Mouse (Mus musculus): ENCODE results near the gene Il18bp. TPM values are rescaled to one million over a fixed set of nuclear protein-coding genes. Genes with fewer than 3 reads are reported as not detected.
"Not testable (repeated sequence)": the region's sequence is repeated elsewhere in the genome, so short reads cannot be mapped to it uniquely, and the experiment has no call there.

Il18bp gene
- polyA plus RNA-seq, 1 experiment from 2014 or later: 5.4 TPM

GRCm38 (mm10) chr7:102025187-102026119 is 7.0 kb upstream of the Il18bp start:
- Histone ChIP-seq H3K9me3 (replicated peaks) (no peaks in the 10 kb centered on the region), H3K4me3 (no peak overlapping the region), H3K36me3 (peaks cover 66% of the 10 kb centered on the region), H3K4me2 (replicated peaks) (no peak overlapping the region), H3K27ac (no peak overlapping the region), H3K27me3 (no peaks in the 10 kb centered on the region), H3K4me1 (no peaks in the 10 kb centered on the region), H3K9ac (no peak overlapping the region)
- ATAC-seq (ENCODE audit: low FRiP score): no peak
- WGBS: 90% methylated on average over 2 of the region's 2 CpGs

- Histone ChIP-seq H3K9ac (no peak overlapping the region), H3K36me3 (peaks cover 70% of the 10 kb centered on the region)
- no peak for ATAC-seq (ENCODE audit: low FRiP score)
Measured at GRCm38 (mm10) chr7:102023821-102024220, 5.3 kb upstream of the Il18bp start.

GRCm38 (mm10) chr7:102020934-102021333 is 2.4 kb upstream of the Il18bp start:
- not testable (repeated sequence) for H3K4me1 ChIP-seq; H3K27ac ChIP-seq; H3K9ac ChIP-seq; H3K9me3 ChIP-seq (replicated peaks); H3K4me2 ChIP-seq (replicated peaks); H3K4me3 ChIP-seq; H3K27me3 ChIP-seq; ATAC-seq (ENCODE audit: low FRiP score)
- WGBS: 93% methylated on average over 2 of the region's 2 CpGs
- H3K36me3 ChIP-seq: peaks cover 81% of the 10 kb centered on the region

More at GRCm38 (mm10) chr7:102023821-102024220, 5.3 kb upstream of the Il18bp start:
- Histone ChIP-seq H3K4me1 (no peaks in the 10 kb centered on the region), H3K9me3 (replicated peaks) (no peaks in the 10 kb centered on the region), H3K4me2 (replicated peaks) (no peak overlapping the region), H3K27ac (no peak overlapping the region), H3K27me3 (no peaks in the 10 kb centered on the region), H3K4me3 (no peak overlapping the region)
- 96% methylated on average over 9 of the region's 9 CpGs for WGBS

GRCm38 (mm10) chr7:102019362-102019761 is 872 bp upstream of the Il18bp start:
- Histone ChIP-seq H3K9ac (no peak overlapping the region), H3K27ac (0 out of 2 replicates have a peak overlapping the region, but pooled peaks have one; percentile 1), H3K4me1 (no peaks in the 10 kb centered on the region), H3K9me3 (replicated peaks) (no peaks in the 10 kb centered on the region), H3K4me3 (no peak overlapping the region), H3K36me3 (peaks cover 94% of the 10 kb centered on the region), H3K27me3 (no peaks in the 10 kb centered on the region), H3K4me2 (replicated peaks) (no peak overlapping the region)
- ATAC-seq (ENCODE audit: low FRiP score): no peak
- 72% methylated on average over 3 of the region's 3 CpGs for WGBS

- no peaks in the 10 kb centered on the region for H3K4me1 ChIP-seq
- no peak overlapping the region for H3K4me2 ChIP-seq (replicated peaks)
- ATAC-seq (ENCODE audit: low FRiP score): no peak
- 89% methylated on average over 7 of the region's 7 CpGs for WGBS
- no peaks in the 10 kb centered on the region for H3K27me3 ChIP-seq
- no peak overlapping the region for H3K4me3 ChIP-seq
- H3K9me3 ChIP-seq (replicated peaks): no peaks in the 10 kb centered on the region
- no peak overlapping the region; the same call in 1 of the 2 replicates for H3K27ac ChIP-seq
- H3K36me3 ChIP-seq: peaks cover 95% of the 10 kb centered on the region
- H3K9ac ChIP-seq: no peak overlapping the region
Measured at GRCm38 (mm10) chr7:102018034-102018433, 456 bp downstream of the Il18bp start.

- H3K27ac ChIP-seq: no peak overlapping the region
- WGBS: 92% methylated on average over 5 of the region's 5 CpGs
- peaks cover 95% of the 10 kb centered on the region for H3K36me3 ChIP-seq
- H3K9ac ChIP-seq: no peak overlapping the region
- H3K4me2 ChIP-seq (replicated peaks): no peak overlapping the region
- H3K4me3 ChIP-seq: no peak overlapping the region
- no peaks in the 10 kb centered on the region for H3K9me3 ChIP-seq (replicated peaks)
- no peaks in the 10 kb centered on the region for H3K4me1 ChIP-seq
- no peaks in the 10 kb centered on the region for H3K27me3 ChIP-seq
- no peak for ATAC-seq (ENCODE audit: low FRiP score)
Measured at GRCm38 (mm10) chr7:102017452-102017851, 1.0 kb downstream of the Il18bp start.

- H3K9ac ChIP-seq: no peak overlapping the region
- no peaks in the 10 kb centered on the region for H3K27me3 ChIP-seq
- H3K9me3 ChIP-seq (replicated peaks): no peaks in the 10 kb centered on the region
- ATAC-seq (ENCODE audit: low FRiP score): no peak
- H3K27ac ChIP-seq: no peak overlapping the region
- H3K4me2 ChIP-seq (replicated peaks): no peak overlapping the region
- no peak overlapping the region for H3K4me3 ChIP-seq
- WGBS: 90% methylated on average over 4 of the region's 4 CpGs
- H3K36me3 ChIP-seq: peaks cover 95% of the 10 kb centered on the region
- no peaks in the 10 kb centered on the region for H3K4me1 ChIP-seq
Measured at GRCm38 (mm10) chr7:102016936-102017335, 1.6 kb downstream of the Il18bp start.

- H3K27me3 ChIP-seq: no peaks in the 10 kb centered on the region
- no peak overlapping the region for H3K27ac ChIP-seq
- H3K36me3 ChIP-seq: peaks cover 99% of the 10 kb centered on the region
- ATAC-seq (ENCODE audit: low FRiP score): no peak
- 94% methylated on average over 2 of the region's 2 CpGs for WGBS
- H3K4me2 ChIP-seq (replicated peaks): no peak overlapping the region
- no peaks in the 10 kb centered on the region for H3K9me3 ChIP-seq (replicated peaks)
- H3K4me1 ChIP-seq: no peaks in the 10 kb centered on the region
- no peak overlapping the region for H3K9ac ChIP-seq
- H3K4me3 ChIP-seq: no peak overlapping the region
Measured at GRCm38 (mm10) chr7:102014995-102015394, 3.5 kb downstream of the Il18bp start.

- WGBS: 90% methylated on average over 8 of the region's 8 CpGs
- no peaks in the 10 kb centered on the region for H3K4me1 ChIP-seq
- H3K27me3 ChIP-seq: no peaks in the 10 kb centered on the region
- H3K4me2 ChIP-seq (replicated peaks): no peak overlapping the region
- no peak overlapping the region for H3K27ac ChIP-seq
- H3K4me3 ChIP-seq: no peak overlapping the region
- H3K9ac ChIP-seq: no peak overlapping the region
- peaks cover 99% of the 10 kb centered on the region for H3K36me3 ChIP-seq
- no peak for ATAC-seq (ENCODE audit: low FRiP score)
- no peaks in the 10 kb centered on the region for H3K9me3 ChIP-seq (replicated peaks)
Measured at GRCm38 (mm10) chr7:102013416-102013815, 5.1 kb downstream of the Il18bp start.

- Histone ChIP-seq H3K9me3 (replicated peaks) (no peaks in the 10 kb centered on the region), H3K27me3 (no peaks in the 10 kb centered on the region), H3K4me1 (no peaks in the 10 kb centered on the region), H3K4me2 (replicated peaks) (no peak overlapping the region), H3K9ac (no peak overlapping the region), H3K36me3 (peaks cover 98% of the 10 kb centered on the region), H3K27ac (no peak overlapping the region), H3K4me3 (no peak overlapping the region)
- 93% methylated on average over 9 of the region's 9 CpGs for WGBS
- no peak for ATAC-seq (ENCODE audit: low FRiP score)
Measured at GRCm38 (mm10) chr7:102011855-102012254, 6.6 kb downstream of the Il18bp start.

- H3K9ac ChIP-seq: no peak overlapping the region
- H3K4me3 ChIP-seq: no peak overlapping the region
- H3K4me2 ChIP-seq (replicated peaks): no peak overlapping the region
- H3K27me3 ChIP-seq: no peaks in the 10 kb centered on the region
- H3K36me3 ChIP-seq: peaks cover 95% of the 10 kb centered on the region
- no peak overlapping the region for H3K27ac ChIP-seq
- H3K9me3 ChIP-seq (replicated peaks): no peaks in the 10 kb centered on the region
- 89% methylated on average over 1 of the region's 1 CpGs for WGBS
- no peaks in the 10 kb centered on the region for H3K4me1 ChIP-seq
- no peak for ATAC-seq (ENCODE audit: low FRiP score)
Measured at GRCm38 (mm10) chr7:102006520-102006919, 12.0 kb downstream of the Il18bp start.

GRCm38 (mm10) chr7:102000921-102001630 is 17.4 kb downstream of the Il18bp start:
- H3K9me3 ChIP-seq (replicated peaks): no peaks in the 10 kb centered on the region
- 90% methylated on average over 26 of the region's 26 CpGs for WGBS
- no peak for ATAC-seq (ENCODE audit: low FRiP score)
- no peak overlapping the region for H3K27ac ChIP-seq
- no peaks in the 10 kb centered on the region for H3K4me1 ChIP-seq
- peaks cover 97% of the 10 kb centered on the region for H3K36me3 ChIP-seq
- H3K4me3 ChIP-seq: no peak overlapping the region
- H3K4me2 ChIP-seq (replicated peaks): no peak overlapping the region
- H3K27me3 ChIP-seq: no peaks in the 10 kb centered on the region
- no peak overlapping the region for H3K9ac ChIP-seq
